Mouse (Mus musculus): ENCODE measurements around the gene Cela3a.

DNA sequence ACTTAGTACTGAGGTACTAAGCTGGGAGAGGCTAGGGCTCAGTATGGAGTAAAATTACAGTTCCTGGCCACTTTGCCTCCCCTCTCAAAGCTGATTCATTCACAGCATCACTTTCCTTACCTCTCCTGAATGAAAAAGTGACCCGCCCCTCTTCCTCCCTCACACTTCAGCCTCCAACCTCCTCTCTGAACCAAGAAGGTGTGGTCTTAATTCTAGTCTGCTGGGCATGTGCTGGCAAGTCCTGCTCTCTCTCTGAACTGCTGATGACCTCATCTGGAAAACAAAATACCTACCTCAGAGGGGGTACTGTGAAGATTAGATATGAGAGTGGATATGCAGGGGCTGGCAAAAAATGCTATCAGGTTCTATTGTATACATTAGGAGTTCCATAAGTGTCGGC, 39.5 kb upstream of the Cela3a start:
- TF ChIP-seq CTCF (conservative IDR thresholded peaks at IDR 0.05; ENCODE audit: insufficient read depth, insufficient read length, low read depth, low read length) (no peak), POLR2A (IDR thresholded peaks at IDR 0.05; ENCODE audit: low read depth, low read length) (no peak)

All from kidney, adult 2 months (tissue).